In genomic region chr6:88741791-88742190, GRCm38 (mm10) we compare ENCODE assay signal across 11 mouse cellular contexts. TPM values are rescaled to one million over a fixed set of nuclear protein-coding genes. Genes with fewer than 3 reads are reported as not detected.
DNase-seq lines count a peak whose midpoint lies in the region; ATAC-seq and TF ChIP-seq lines count a peak whose summit lies in the region.
"Had no signal": no experiment of that assay in that cellular context is flagged by ENCODE, and none has a peak within 500 bp of the region (broad histone marks: within the 10 kb centered on the region; RNA-seq: fewer than 3 reads in every experiment).

No protein-coding gene starts in this region.

- TF ChIP-seq CTCF in kidney, postnatal 0 days (IDR thresholded peaks at IDR 0.05; ENCODE audit: low read depth): no peak
- no peak for TF ChIP-seq CTCF in thymus, adult 2 months (IDR thresholded peaks at IDR 0.05; ENCODE audit: borderline replicate concordance, control insufficient read depth, extremely low read depth, insufficient read depth, low read length, poor library complexity)

- H3K4me3 ChIP-seq in kidney, postnatal 0 days (replicated peaks; ENCODE audit: low read depth, low read length): no peak overlapping the region
- no peak overlapping the region for H3K4me3 ChIP-seq in thymus, adult 2 months (ENCODE audit: control insufficient read depth, insufficient read depth, low read length)
- H3K4me3 ChIP-seq: stomach, embryonic 15.5 days had no signal

- DNase-seq in cerebellum, adult 11-12 months: peak; percentile 81
- no peak for DNase-seq in cerebellum, postnatal 4 days (ENCODE audit: low spot score in 2 of 2)
- DNase-seq in layer of hippocampus, adult 8-10 months (ENCODE audit: low spot score in 2 of 2): peak; percentile 72 to 74
- DNase-seq in layer of hippocampus, adult 9-10 months (ENCODE audit: low spot score): no peak
- DNase-seq in cerebellum, adult 18-20 months: peak; percentile 63 to 66
- DNase-seq in kidney, postnatal 0 days (ENCODE audit: low spot score): peak; percentile 75
- no peak for DNase-seq in adrenal gland, adult 2 months
- DNase-seq in thymus, adult 2 months: no peak
- DNase-seq: adrenal gland, postnatal 14 days had no signal

- no peak overlapping the region for H3K9ac ChIP-seq in kidney, postnatal 0 days (ENCODE audit: low read depth, low read length)
- H3K9ac ChIP-seq: stomach, embryonic 15.5 days had no signal

- no peaks in the 10 kb centered on the region for H3K9me3 ChIP-seq in kidney, postnatal 0 days (replicated peaks; ENCODE audit: low read length)
- H3K9me3 ChIP-seq: stomach, embryonic 15.5 days had no signal

- H3K27me3 ChIP-seq in kidney, postnatal 0 days (ENCODE audit: insufficient read depth, low read length): no peaks in the 10 kb centered on the region
- H3K27me3 ChIP-seq in thymus, adult 2 months (ENCODE audit: control insufficient read depth, insufficient read depth, low read length): no peaks in the 10 kb centered on the region
- H3K27me3 ChIP-seq: stomach, embryonic 15.5 days had no signal

- TF ChIP-seq POLR2A in thymus, adult 2 months (IDR thresholded peaks at IDR 0.05; ENCODE audit: control insufficient read depth, extremely low read depth, insufficient read depth, low read length, poor library complexity): no peak

- no peak overlapping the region for H3K4me2 ChIP-seq in kidney, postnatal 0 days (ENCODE audit: low read length)
- H3K4me2 ChIP-seq: stomach, embryonic 15.5 days had no signal

- ATAC-seq in kidney, postnatal 0 days (replicated peaks; ENCODE audit: low FRiP score, low read depth): 0 out of 2 replicates have a peak, but pooled peaks have one; percentile 16

- H3K27ac ChIP-seq in kidney, postnatal 0 days: peak overlapping the region; percentile 70
- no peak overlapping the region for H3K27ac ChIP-seq in thymus, adult 2 months (ENCODE audit: control insufficient read depth, insufficient read depth, low read length)
- H3K27ac ChIP-seq: stomach, embryonic 15.5 days had no signal

- peaks cover 26% of the 10 kb centered on the region for H3K4me1 ChIP-seq in kidney, postnatal 0 days (replicated peaks; ENCODE audit: insufficient read depth, low read length)
- no peaks in the 10 kb centered on the region for H3K4me1 ChIP-seq in thymus, adult 2 months (replicated peaks; ENCODE audit: control insufficient read depth, insufficient read depth, low read length)

- WGBS in kidney, postnatal 0 days: 41% methylated on average over 3 of the region's 3 CpGs
- 83% methylated on average over 3 of the region's 3 CpGs for WGBS in thymus, adult 2 months

- H3K36me3 ChIP-seq in kidney, postnatal 0 days (ENCODE audit: insufficient read depth, low read length): no peaks in the 10 kb centered on the region
- no peaks in the 10 kb centered on the region for H3K36me3 ChIP-seq in thymus, adult 2 months (ENCODE audit: control insufficient read depth, insufficient read depth, low read length)
- H3K36me3 ChIP-seq: stomach, embryonic 15.5 days had no signal

RNA-seq across cellular contexts. Expression of gene Mgll, which starts 17.6 kb away (rescaled TPM):
- total RNA-seq in layer of hippocampus, adult 8-10 months (2022): 100 to 1,000 TPM; 162 to 167 (median 167) TPM
- 43.6 and 51.4 TPM in 2 replicates for polyA plus RNA-seq in kidney, postnatal 0 days (2015; fragmentation: Nextera tagmentation; extraction: Ambion mirVana)
- total RNA-seq in adrenal gland, adult 2 months (2021): 100 to 1,000 TPM; 192 to 194 TPM
- 360 and 467 TPM in 2 replicates for polyA plus RNA-seq in adrenal gland, adult 2 months (2012; rRNA removed)
- polyA plus RNA-seq in thymus, adult 2 months (2012; rRNA removed): 60.3 and 61.4 TPM in 2 replicates
- total RNA-seq: MEL had no signal

Comparison
In these comparisons a context has a peak if more than half of its experiments do, and no peak if none do; other contexts are left out.
1. DNase-seq: peak in cerebellum, adult 11-12 months (single experiment), layer of hippocampus, adult 8-10 months (2 of 2), cerebellum, adult 18-20 months (2 of 2) and kidney, postnatal 0 days (single experiment); none in cerebellum, postnatal 4 days (0 of 2), layer of hippocampus, adult 9-10 months (single experiment), adrenal gland, adult 2 months (single experiment) and thymus, adult 2 months (single experiment).